Mouse (Mus musculus): Measurements from ENCODE around the gene Tmc4.

- TF ChIP-seq CTCF (IDR thresholded peaks at IDR 0.05; ENCODE audit: low read depth, low read length) (no peak), POLR2A (IDR thresholded peaks at IDR 0.05; ENCODE audit: borderline replicate concordance, low read depth, low read length) (no peak)
These were observed 6.7 kb upstream of the Tmc4 start for GRCm38 (mm10) chr7:3683908-3684550.

All from bone marrow macrophage, adult 2 months (primary cell).